Mouse (Mus musculus): ENCODE results near the gene Zfp870.
"Not testable (repeated sequence)": the region's sequence is repeated elsewhere in the genome, so short reads cannot be mapped to it uniquely, and the experiment has no call there.

- TF ChIP-seq POLR2A (IDR thresholded peaks at IDR 0.05; ENCODE audit: borderline replicate concordance, extremely low read depth, low read depth, low read length); CTCF (IDR thresholded peaks at IDR 0.05; ENCODE audit: insufficient read depth, low read length): not testable (repeated sequence)
Measured at GRCm38 (mm10) chr17:32856713-32857112, 34.7 kb downstream of the Zfp870 start.
